Comparison of ENCODE assay signal across 13 mouse cellular contexts in genomic region chr7:96540458-96541096, GRCm38 (mm10).
DNase-seq lines count a peak whose midpoint lies in the region; ATAC-seq lines count a peak whose summit lies in the region.
"Had no signal": no experiment of that assay in that cellular context is flagged by ENCODE, and none has a peak within 500 bp of the region (broad histone marks: within the 10 kb centered on the region; RNA-seq: fewer than 3 reads in every experiment).

No protein-coding gene starts in this region.

- no peak; the same call in 1 of the 2 replicates for ATAC-seq in heart, embryonic 15.5 days (replicated peaks; ENCODE audit: insufficient number of reproducible peaks, insufficient read depth, low FRiP score, low read depth)
- ATAC-seq in neural tube, embryonic 11.5 days (ENCODE audit: insufficient read depth, low FRiP score, low TSS enrichment), result no peak
- ATAC-seq in neural tube, embryonic 15.5 days (ENCODE audit: low FRiP score), result no peak
- ATAC-seq: activated CD4-positive, CD25-positive, alpha-beta regulatory T cell, adult 4 months; lung, postnatal 0 days; midbrain, embryonic 13.5 days had no signal

- WGBS in heart, embryonic 15.5 days, result 35% methylated on average over 7 of the region's 7 CpGs
- WGBS in neural tube, embryonic 11.5 days, result 53% methylated on average over 7 of the region's 7 CpGs
- WGBS in neural tube, embryonic 15.5 days, result 67% methylated on average over 7 of the region's 7 CpGs

- H3K4me3 ChIP-seq in heart, embryonic 15.5 days, result no peak overlapping the region
- H3K4me3 ChIP-seq in neural tube, embryonic 11.5 days (ENCODE audit: low read depth, low read length), result no peak overlapping the region
- no peak overlapping the region for H3K4me3 ChIP-seq in neural tube, embryonic 15.5 days (replicated peaks)
- H3K4me3 ChIP-seq: midbrain, embryonic 13.5 days had no signal

- no peak overlapping the region for H3K9ac ChIP-seq in heart, embryonic 15.5 days
- H3K9ac ChIP-seq in neural tube, embryonic 11.5 days (ENCODE audit: low read length), result no peak overlapping the region
- no peak overlapping the region for H3K9ac ChIP-seq in neural tube, embryonic 15.5 days (replicated peaks)
- H3K9ac ChIP-seq: midbrain, embryonic 13.5 days had no signal

- H3K4me1 ChIP-seq in heart, embryonic 15.5 days (replicated peaks), result peaks cover 16% of the 10 kb centered on the region
- H3K4me1 ChIP-seq in neural tube, embryonic 11.5 days (ENCODE audit: control insufficient read depth, insufficient read depth, low read length), result no peaks in the 10 kb centered on the region
- peaks cover 14% of the 10 kb centered on the region for H3K4me1 ChIP-seq in neural tube, embryonic 15.5 days

- no peak overlapping the region for H3K4me2 ChIP-seq in heart, embryonic 15.5 days
- no peak overlapping the region for H3K4me2 ChIP-seq in neural tube, embryonic 11.5 days (ENCODE audit: low read depth)
- H3K4me2 ChIP-seq in neural tube, embryonic 15.5 days, result no peak overlapping the region
- H3K4me2 ChIP-seq: midbrain, embryonic 13.5 days had no signal

- intact Hi-C loops in heart, postnatal 10 days (cut with DNase I), result no loop called here

- H3K9me3 ChIP-seq in heart, embryonic 15.5 days (replicated peaks), result no peaks in the 10 kb centered on the region
- H3K9me3 ChIP-seq in neural tube, embryonic 11.5 days (ENCODE audit: control insufficient read depth, low read length), result no peaks in the 10 kb centered on the region
- no peaks in the 10 kb centered on the region for H3K9me3 ChIP-seq in neural tube, embryonic 15.5 days (replicated peaks)
- H3K9me3 ChIP-seq: midbrain, embryonic 13.5 days had no signal

- H3K36me3 ChIP-seq in heart, embryonic 15.5 days, result no peaks in the 10 kb centered on the region
- no peaks in the 10 kb centered on the region for H3K36me3 ChIP-seq in neural tube, embryonic 11.5 days (ENCODE audit: control insufficient read depth, insufficient read depth, low read length)
- H3K36me3 ChIP-seq in neural tube, embryonic 15.5 days, result no peaks in the 10 kb centered on the region
- H3K36me3 ChIP-seq: midbrain, embryonic 13.5 days had no signal

- DNase-seq in cerebellum, adult 9-10 months, result peak; percentile 21
- no peak for DNase-seq in cerebellum, adult 11 months
- DNase-seq in heart, postnatal 10 days, result no peak
- no peak for DNase-seq in neural tube, embryonic 11.5 days (ENCODE audit: low spot score)
- DNase-seq in adrenal gland, postnatal 25 days, result no peak
- no peak for DNase-seq in left cerebral cortex, adult 9 months (ENCODE audit: low spot score in 2 of 2)
- DNase-seq: kidney, postnatal 4 days; right cerebral cortex, postnatal 14 days had no signal

- peak overlapping the region; percentile 47 for H3K27ac ChIP-seq in heart, embryonic 15.5 days
- H3K27ac ChIP-seq in neural tube, embryonic 11.5 days (ENCODE audit: low read depth, low read length), result peak overlapping the region; percentile 17; the same call in 1 of the 2 replicates
- no peak overlapping the region; the same call in none of the 2 replicates for H3K27ac ChIP-seq in neural tube, embryonic 15.5 days (replicated peaks)
- H3K27ac ChIP-seq: midbrain, embryonic 13.5 days had no signal

- H3K27me3 ChIP-seq in heart, embryonic 15.5 days, result 0 out of 2 replicates have a peak, but pooled peaks cover under 1% of the 10 kb centered on the region
- H3K27me3 ChIP-seq in neural tube, embryonic 11.5 days (ENCODE audit: control insufficient read depth, insufficient read depth, low read length), result no peaks in the 10 kb centered on the region
- H3K27me3 ChIP-seq in neural tube, embryonic 15.5 days (replicated peaks), result no peaks in the 10 kb centered on the region
- H3K27me3 ChIP-seq: midbrain, embryonic 13.5 days had no signal
